Mouse (Mus musculus) thymus, adult 2 months (tissue): ENCODE measurements around the gene Rtn4ip1.

Source experiments
- CTCF ChIP-seq: fragments of 200-500 bp; IDR thresholded peaks from 2 replicates; pipeline ENCODE4 v1.5.1; 2012; ENCODE audit warnings: mild to moderate bottlenecking, control low read depth, low read length, moderate library complexity, borderline replicate concordance; ENCODE audit not compliant: control insufficient read depth, poor library complexity, insufficient read depth; ENCODE audit errors: extremely low read depth
- POLR2A ChIP-seq: fragments of 200-500 bp; IDR thresholded peaks from 2 replicates; pipeline ENCODE4 v1.6.1; 2012; ENCODE audit warnings: mild to moderate bottlenecking, low read length, control low read depth, moderate library complexity; ENCODE audit not compliant: control insufficient read depth, poor library complexity, insufficient read depth; ENCODE audit errors: extremely low read depth

GRCm38 (mm10) chr10:43973244-43973643 is 71.6 kb downstream of the Rtn4ip1 start:
- no peak for TF ChIP-seq CTCF
- TF ChIP-seq POLR2A = no peak
